Mouse (Mus musculus) CD8-positive naive resting alpha-beta T cell, adult 57 days (primary cell): ENCODE data around the gene Arr3. TPM values are rescaled to one million over a fixed set of nuclear protein-coding genes. Genes with fewer than 3 reads are reported as not detected.

Source experiments
- total RNA-seq: library from RNA; stranded (reverse); gene quantifications from one replicate; pipeline ENCODE4 v1.2.4, GENCODE M21; 2023

The Arr3 gene
- total RNA-seq: not detected

GRCm38 (mm10) chrX:100605314-100605713 is at the start of gene Arr3:
TSS of gene Arr3 (plus strand) at chrX:100605497.

GRCm38 (mm10) chrX:100571951-100572350 is 33.3 kb upstream of the Arr3 start, which contains the start of gene Awat1:
TSS of gene Awat1 (plus strand) at chrX:100572251.

GRCm38 (mm10) chrX:100594791-100595190 is 10.5 kb upstream of the Arr3 start, which contains the start of gene P2ry4:
TSS of gene P2ry4 (minus strand) at chrX:100594869.

GRCm38 (mm10) chrX:100625546-100625801 is 20.2 kb downstream of the Arr3 start, which contains the start of gene Kif4:
TSS of gene Kif4 (plus strand) at chrX:100625737.

GRCm38 (mm10) chrX:100625802-100626793 is 20.8 kb downstream of the Arr3 start, which contains the start of gene Pdzd11:
TSS of gene Pdzd11 (minus strand) at chrX:100626568.

Other genes with a start within 250 kb of the Arr3 start
- gene Otud6a, start 176.5 kb upstream of the Arr3 start, total RNA-seq: not detected
- gene Awat2, start 162.8 kb upstream of the Arr3 start, total RNA-seq: 0.24 TPM
- gene Igbp1, start 111.2 kb upstream of the Arr3 start, total RNA-seq: 63.4 TPM
- gene Dgat2l6, start 80.7 kb upstream of the Arr3 start, total RNA-seq: not detected
- not detected for gene Awat1, start 33.2 kb upstream of the Arr3 start, total RNA-seq
- gene P2ry4, start 10.6 kb upstream of the Arr3 start, total RNA-seq: not detected
- gene Kif4, start 20.2 kb downstream of the Arr3 start, total RNA-seq: 0.31 TPM
- 19.0 TPM for gene Pdzd11, start 21.1 kb downstream of the Arr3 start, total RNA-seq
- gene Gdpd2, start 124.4 kb downstream of the Arr3 start, total RNA-seq: not detected
- gene Dlg3, start 162.2 kb downstream of the Arr3 start, total RNA-seq: 7.6 TPM